Mouse (Mus musculus) heart, adult 2 months (tissue): ENCODE results near the gene Phpt1.

Experiments
- CTCF ChIP-seq: fragments of 200-600 bp; IDR thresholded peaks from 2 replicates; pipeline ENCODE4 v1.8.1; 2022; ENCODE audit warnings: antibody characterized with exemption, mild to moderate bottlenecking, moderate library complexity
- EP300 ChIP-seq: fragments of 200-500 bp; IDR thresholded peaks from 2 replicates; pipeline ENCODE4 v1.6.1; 2011; ENCODE audit warnings: low read depth, low read length, control low read depth; ENCODE audit not compliant: insufficient read depth
- POLR2A ChIP-seq: fragments of 200-500 bp; IDR thresholded peaks from 2 replicates; pipeline ENCODE4 v1.6.1; 2011; ENCODE audit warnings: mild to moderate bottlenecking, low read depth, low read length, control low read depth; ENCODE audit not compliant: insufficient read depth

GRCm38 (mm10) chr2:25580621-25581101 lies 5.6 kb upstream of the Phpt1 start:
- TF ChIP-seq CTCF (no peak), POLR2A (no peak), EP300 (no peak)
